Mouse (Mus musculus) MN1 (cell line): ENCODE results near the gene Etfdh.
"Not testable (repeated sequence)": the region's sequence is repeated elsewhere in the genome, so short reads cannot be mapped to it uniquely, and the experiment has no call there.

Experiments used
- DNase-seq: peaks from one replicate; pipeline ENCODE4 v3.0.0-alpha.2; 2016; ENCODE audit warnings: low spot score

Gene Etfdh

GRCm38 (mm10) chr3:79576865-79577264 is 52.4 kb downstream of the Etfdh start:
- DNase-seq, result no peak

- DNase-seq, result no peak
Observed at GRCm38 (mm10) chr3:79576468-79576816, 52.9 kb downstream of the Etfdh start.

GRCm38 (mm10) chr3:79575576-79576467 is 53.5 kb downstream of the Etfdh start:
- no peak for DNase-seq

- no peak for DNase-seq
Observed at GRCm38 (mm10) chr3:79574336-79574735, 55.0 kb downstream of the Etfdh start.

GRCm38 (mm10) chr3:79573376-79573775 is 55.9 kb downstream of the Etfdh start:
- not testable (repeated sequence) for DNase-seq

- DNase-seq, result no peak
Observed at GRCm38 (mm10) chr3:79572399-79572798, 56.9 kb downstream of the Etfdh start.

- no peak for DNase-seq
Observed at GRCm38 (mm10) chr3:79569351-79569681, 60.0 kb downstream of the Etfdh start.

GRCm38 (mm10) chr3:79568629-79569350 is 60.5 kb downstream of the Etfdh start:
- no peak for DNase-seq

GRCm38 (mm10) chr3:79567703-79568362 is 61.5 kb downstream of the Etfdh start, which contains the start of gene Fnip2:
Gene Fnip2 (minus strand): TSS chr3:79567796.
- DNase-seq, result peak; percentile 94

- DNase-seq, result no peak
Observed at GRCm38 (mm10) chr3:79566716-79567691, 62.3 kb downstream of the Etfdh start.

- DNase-seq, result no peak
Observed at GRCm38 (mm10) chr3:79564875-79565606, 64.3 kb downstream of the Etfdh start.

GRCm38 (mm10) chr3:79563511-79563910 is 65.8 kb downstream of the Etfdh start:
- DNase-seq, result no peak

GRCm38 (mm10) chr3:79561784-79562715 is 67.2 kb downstream of the Etfdh start:
- no peak for DNase-seq

- no peak for DNase-seq
Observed at GRCm38 (mm10) chr3:79560555-79560954, 68.7 kb downstream of the Etfdh start.

- no peak for DNase-seq
Observed at GRCm38 (mm10) chr3:79559773-79560045, 69.6 kb downstream of the Etfdh start.

GRCm38 (mm10) chr3:79559021-79559772 is 70.1 kb downstream of the Etfdh start:
- peak; percentile 45 for DNase-seq

GRCm38 (mm10) chr3:79555061-79555460 is 74.2 kb downstream of the Etfdh start:
- no peak for DNase-seq
